Mouse (Mus musculus): ENCODE data around the gene Lgals8. TPM values are rescaled to one million over a fixed set of nuclear protein-coding genes. Genes with fewer than 3 reads are reported as not detected.

Lgals8 gene
- 13.5 and 14.5 TPM in 2 replicates for polyA plus RNA-seq (2015; fragmentation: Nextera tagmentation; extraction: Ambion mirVana)

GRCm38 (mm10) chr13:12464844-12465243, at the start of gene Lgals8:
TSS of gene Lgals8 (minus strand) at chr13:12464944.
- Histone ChIP-seq H3K27ac (replicated peaks) (no peak within 1 kb of the TSS), H3K36me3 (no peaks in the 10 kb centered on the region), H3K27me3 (replicated peaks) (no peaks in the 10 kb centered on the region), H3K9me3 (no peaks in the 10 kb centered on the region), H3K9ac (no peak within 1 kb of the TSS), H3K4me3 (no peak within 1 kb of the TSS), H3K4me1 (peaks cover 18% of the 10 kb centered on the region), H3K4me2 (no peak within 1 kb of the TSS)
- 81% methylated on average over 1 of the region's 1 CpGs for WGBS
- no peak for ATAC-seq (ENCODE audit: extremely low read depth, insufficient number of reproducible peaks, low FRiP score, low TSS enrichment)

GRCm38 (mm10) chr13:12511189-12511965, 46.6 kb upstream of the Lgals8 start:
- Histone ChIP-seq H3K9me3 (no peaks in the 10 kb centered on the region), H3K27ac (replicated peaks) (no peak overlapping the region), H3K9ac (no peak overlapping the region), H3K4me2 (no peak overlapping the region), H3K4me1 (no peaks in the 10 kb centered on the region), H3K4me3 (no peak overlapping the region), H3K36me3 (no peaks in the 10 kb centered on the region), H3K27me3 (replicated peaks) (no peaks in the 10 kb centered on the region)
- no peak for ATAC-seq (ENCODE audit: extremely low read depth, insufficient number of reproducible peaks, low FRiP score, low TSS enrichment)
- WGBS = 66% methylated on average over 9 of the region's 9 CpGs

DNA sequence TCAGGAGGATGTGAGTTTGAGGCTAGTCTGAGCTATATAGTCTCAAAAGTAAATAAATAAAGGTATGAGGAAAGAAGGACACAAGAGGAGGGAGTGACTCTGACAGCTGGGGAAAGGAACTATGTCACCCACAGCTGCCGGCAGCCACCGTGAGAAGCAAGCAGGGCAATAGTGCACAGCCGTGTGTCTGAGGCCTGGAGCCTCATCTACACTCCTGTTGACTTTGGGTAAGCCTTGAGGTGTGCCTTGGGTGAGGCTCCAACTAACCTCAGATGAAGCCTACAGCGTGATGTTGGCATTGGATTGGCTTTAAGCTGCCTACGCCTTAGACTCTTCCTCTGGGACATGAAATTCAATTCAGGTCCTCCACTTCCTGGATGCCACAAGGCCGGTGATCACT, 45.3 kb upstream of the Lgals8 start:
- Histone ChIP-seq H3K27ac (replicated peaks) (no peak overlapping the region), H3K4me3 (no peak overlapping the region), H3K36me3 (no peaks in the 10 kb centered on the region), H3K27me3 (replicated peaks) (no peaks in the 10 kb centered on the region), H3K4me2 (no peak overlapping the region), H3K9me3 (no peaks in the 10 kb centered on the region), H3K4me1 (peaks cover 8% of the 10 kb centered on the region), H3K9ac (no peak overlapping the region)
- ATAC-seq (ENCODE audit: extremely low read depth, insufficient number of reproducible peaks, low FRiP score, low TSS enrichment) = no peak
- 83% methylated on average over 6 of the region's 6 CpGs for WGBS

DNA sequence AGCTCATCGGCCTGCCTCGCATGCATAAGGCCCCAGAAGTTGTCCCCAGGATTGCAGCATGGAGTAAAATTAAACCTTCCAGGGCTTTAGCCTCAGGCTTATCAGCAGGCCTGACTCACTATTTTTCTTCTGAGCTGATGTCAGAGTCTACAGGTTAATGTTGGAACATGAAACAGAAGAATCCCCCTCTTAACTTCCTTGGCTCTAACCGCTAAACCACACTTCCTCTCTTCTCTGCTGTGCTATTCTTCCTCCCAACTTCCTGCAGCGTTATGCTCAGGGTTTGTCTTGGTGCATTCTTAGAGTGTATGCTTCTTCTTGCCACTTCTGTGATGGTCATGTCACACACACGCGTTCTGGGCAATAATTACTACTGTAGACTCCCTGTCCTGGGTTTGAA, 42.7 kb upstream of the Lgals8 start:
- no peak for ATAC-seq (ENCODE audit: extremely low read depth, insufficient number of reproducible peaks, low FRiP score, low TSS enrichment)
- Histone ChIP-seq H3K4me3 (no peak overlapping the region), H3K36me3 (no peaks in the 10 kb centered on the region), H3K9me3 (no peaks in the 10 kb centered on the region), H3K4me1 (peaks cover 14% of the 10 kb centered on the region), H3K27ac (replicated peaks) (no peak overlapping the region), H3K4me2 (no peak overlapping the region), H3K9ac (no peak overlapping the region), H3K27me3 (replicated peaks) (no peaks in the 10 kb centered on the region)
- WGBS = 78% methylated on average over 6 of the region's 6 CpGs

- no peak overlapping the region for H3K4me2 ChIP-seq
- H3K36me3 ChIP-seq = no peaks in the 10 kb centered on the region
- H3K9me3 ChIP-seq = no peaks in the 10 kb centered on the region
- H3K27ac ChIP-seq (replicated peaks) = no peak overlapping the region
- WGBS = 59% methylated on average over 3 of the region's 3 CpGs
- H3K4me1 ChIP-seq = peaks cover 14% of the 10 kb centered on the region
- no peaks in the 10 kb centered on the region for H3K27me3 ChIP-seq (replicated peaks)
- no peak overlapping the region for H3K4me3 ChIP-seq
- H3K9ac ChIP-seq = no peak overlapping the region
- no peak for ATAC-seq (ENCODE audit: extremely low read depth, insufficient number of reproducible peaks, low FRiP score, low TSS enrichment)
These were observed 40.6 kb upstream of the Lgals8 start for GRCm38 (mm10) chr13:12505359-12505758.

- peaks cover 14% of the 10 kb centered on the region for H3K4me1 ChIP-seq
- ATAC-seq (ENCODE audit: extremely low read depth, insufficient number of reproducible peaks, low FRiP score, low TSS enrichment) = no peak
- H3K27me3 ChIP-seq (replicated peaks) = no peaks in the 10 kb centered on the region
- no peak overlapping the region for H3K4me3 ChIP-seq
- WGBS = 67% methylated on average over 11 of the region's 11 CpGs
- H3K9ac ChIP-seq = peak overlapping the region; percentile 37; the same call in 1 of the 2 replicates
- no peaks in the 10 kb centered on the region for H3K36me3 ChIP-seq
- no peaks in the 10 kb centered on the region for H3K9me3 ChIP-seq
- no peak overlapping the region for H3K27ac ChIP-seq (replicated peaks)
- H3K4me2 ChIP-seq = no peak overlapping the region
These were observed 38.6 kb upstream of the Lgals8 start for GRCm38 (mm10) chr13:12503238-12503751.

DNA sequence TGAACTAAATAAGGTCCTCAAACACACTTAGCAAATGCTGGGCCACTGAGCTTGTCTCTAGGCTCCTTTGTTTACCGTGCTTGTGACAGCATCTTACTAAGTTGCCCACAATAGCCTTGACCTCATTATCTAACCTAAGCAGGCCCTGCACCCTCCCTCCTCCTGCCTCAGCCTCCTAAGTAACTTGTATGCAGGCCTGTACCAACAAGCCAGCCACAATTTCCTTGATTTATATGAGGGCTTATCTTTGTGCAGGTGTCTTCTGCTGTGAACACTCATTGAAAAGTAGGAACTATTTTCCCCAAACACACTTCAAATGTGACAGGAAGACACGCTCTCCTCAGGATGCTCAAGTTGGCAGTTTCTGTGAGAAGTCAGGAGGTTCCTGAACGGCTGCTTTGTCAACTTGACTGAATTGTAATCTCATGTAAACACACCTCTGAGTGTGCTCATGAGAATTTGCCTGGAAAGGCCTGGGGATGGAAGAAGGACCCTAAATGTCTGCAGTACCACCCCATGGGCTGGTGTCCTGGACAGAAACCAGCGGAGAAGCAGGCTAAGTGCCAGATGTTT, 38.0 kb upstream of the Lgals8 start:
- peaks cover 14% of the 10 kb centered on the region for H3K4me1 ChIP-seq
- 47% methylated on average over 4 of the region's 4 CpGs for WGBS
- H3K36me3 ChIP-seq = no peaks in the 10 kb centered on the region
- H3K4me3 ChIP-seq = no peak overlapping the region
- no peaks in the 10 kb centered on the region for H3K9me3 ChIP-seq
- no peak for ATAC-seq (ENCODE audit: extremely low read depth, insufficient number of reproducible peaks, low FRiP score, low TSS enrichment)
- H3K9ac ChIP-seq = no peak overlapping the region
- no peak overlapping the region for H3K27ac ChIP-seq (replicated peaks)
- no peak overlapping the region for H3K4me2 ChIP-seq
- no peaks in the 10 kb centered on the region for H3K27me3 ChIP-seq (replicated peaks)

GRCm38 (mm10) chr13:12499107-12499506, 34.4 kb upstream of the Lgals8 start:
- H3K4me3 ChIP-seq = no peak overlapping the region
- H3K27me3 ChIP-seq (replicated peaks) = no peaks in the 10 kb centered on the region
- H3K27ac ChIP-seq (replicated peaks) = no peak overlapping the region
- H3K9me3 ChIP-seq = no peaks in the 10 kb centered on the region
- no peak overlapping the region for H3K4me2 ChIP-seq
- 78% methylated on average over 7 of the region's 7 CpGs for WGBS
- H3K4me1 ChIP-seq = peaks cover 6% of the 10 kb centered on the region; the same call in 1 of the 2 replicates
- no peak overlapping the region for H3K9ac ChIP-seq
- H3K36me3 ChIP-seq = no peaks in the 10 kb centered on the region
- no peak for ATAC-seq (ENCODE audit: extremely low read depth, insufficient number of reproducible peaks, low FRiP score, low TSS enrichment)

DNA sequence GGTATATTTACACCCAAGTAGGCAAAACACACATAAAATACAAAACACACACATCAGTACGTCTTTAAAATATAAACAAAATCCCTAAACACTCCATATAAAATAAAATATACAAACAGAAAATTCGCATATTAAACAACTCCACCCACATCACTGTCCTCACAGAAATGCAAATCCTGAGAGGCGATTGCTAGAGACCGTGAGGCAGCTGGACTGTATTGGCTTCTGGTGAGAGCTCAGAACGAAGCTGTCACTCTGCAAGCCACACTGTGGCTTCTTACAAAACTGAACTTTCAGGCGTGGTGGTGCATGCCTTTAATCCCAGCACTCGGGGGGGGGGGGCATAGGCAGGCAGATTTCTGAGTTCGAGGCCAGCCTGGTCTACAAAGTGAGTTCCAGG, 33.1 kb upstream of the Lgals8 start:
- H3K36me3 ChIP-seq = no peaks in the 10 kb centered on the region
- no peaks in the 10 kb centered on the region for H3K4me1 ChIP-seq
- H3K27me3 ChIP-seq (replicated peaks) = no peaks in the 10 kb centered on the region
- no peak overlapping the region for H3K27ac ChIP-seq (replicated peaks)
- no peaks in the 10 kb centered on the region for H3K9me3 ChIP-seq
- H3K4me2 ChIP-seq = no peak overlapping the region
- no peak for ATAC-seq (ENCODE audit: extremely low read depth, insufficient number of reproducible peaks, low FRiP score, low TSS enrichment)
- H3K9ac ChIP-seq = no peak overlapping the region
- no peak overlapping the region for H3K4me3 ChIP-seq
- 57% methylated on average over 8 of the region's 8 CpGs for WGBS

DNA sequence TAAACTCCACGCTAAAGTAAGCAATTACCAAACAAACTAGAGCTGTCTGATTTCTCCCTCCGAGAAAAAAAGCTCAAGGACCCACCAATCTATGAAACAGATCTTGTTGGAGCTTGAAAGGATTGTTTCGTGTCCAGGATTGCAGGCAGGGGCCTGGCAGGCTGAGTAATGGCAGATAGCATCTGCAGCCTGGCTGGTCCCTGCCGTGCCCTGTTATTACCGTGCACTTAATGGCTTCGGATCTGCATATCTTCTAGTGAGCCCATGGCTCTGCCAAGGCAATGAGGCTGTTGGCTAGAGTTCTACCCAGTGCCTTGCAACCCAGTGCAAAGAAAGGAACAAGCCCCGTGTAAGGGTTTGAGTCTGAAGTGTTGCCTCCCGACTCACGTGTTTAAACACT, 30.0 kb upstream of the Lgals8 start:
- no peaks in the 10 kb centered on the region for H3K4me1 ChIP-seq
- ATAC-seq (ENCODE audit: extremely low read depth, insufficient number of reproducible peaks, low FRiP score, low TSS enrichment) = no peak
- no peaks in the 10 kb centered on the region for H3K27me3 ChIP-seq (replicated peaks)
- no peak overlapping the region for H3K4me2 ChIP-seq
- H3K27ac ChIP-seq (replicated peaks) = no peak overlapping the region
- no peaks in the 10 kb centered on the region for H3K9me3 ChIP-seq
- H3K36me3 ChIP-seq = no peaks in the 10 kb centered on the region
- H3K4me3 ChIP-seq = no peak overlapping the region
- H3K9ac ChIP-seq = no peak overlapping the region
- whole genome bisulfite sequencing = 81% methylated on average over 9 of the region's 9 CpGs

- no peak overlapping the region for H3K27ac ChIP-seq (replicated peaks)
- H3K9ac ChIP-seq = no peak overlapping the region
- WGBS = 81% methylated on average over 3 of the region's 3 CpGs
- H3K4me3 ChIP-seq = no peak overlapping the region
- no peak overlapping the region for H3K4me2 ChIP-seq
- ATAC-seq (ENCODE audit: extremely low read depth, insufficient number of reproducible peaks, low FRiP score, low TSS enrichment) = no peak
- no peaks in the 10 kb centered on the region for H3K4me1 ChIP-seq
- H3K9me3 ChIP-seq = no peaks in the 10 kb centered on the region
- H3K36me3 ChIP-seq = no peaks in the 10 kb centered on the region
- no peaks in the 10 kb centered on the region for H3K27me3 ChIP-seq (replicated peaks)
These were observed 27.8 kb upstream of the Lgals8 start for GRCm38 (mm10) chr13:12492515-12492914.

- H3K4me1 ChIP-seq = no peaks in the 10 kb centered on the region
- 72% methylated on average over 7 of the region's 7 CpGs for WGBS
- no peaks in the 10 kb centered on the region for H3K27me3 ChIP-seq (replicated peaks)
- H3K4me2 ChIP-seq = no peak overlapping the region
- ATAC-seq (ENCODE audit: extremely low read depth, insufficient number of reproducible peaks, low FRiP score, low TSS enrichment) = no peak
- no peak overlapping the region for H3K27ac ChIP-seq (replicated peaks)
- H3K4me3 ChIP-seq = no peak overlapping the region
- H3K36me3 ChIP-seq = no peaks in the 10 kb centered on the region
- H3K9ac ChIP-seq = no peak overlapping the region
- H3K9me3 ChIP-seq = no peaks in the 10 kb centered on the region
These were observed 20.9 kb upstream of the Lgals8 start for GRCm38 (mm10) chr13:12485640-12486039.
